Mouse (Mus musculus): ENCODE data around the gene Pop4.

- no peak for TF ChIP-seq CTCF (IDR thresholded peaks at IDR 0.05; ENCODE audit: borderline replicate concordance, insufficient read depth, low read depth, low read length)
- no peak for TF ChIP-seq POLR2A (IDR thresholded peaks at IDR 0.05; ENCODE audit: borderline replicate concordance, insufficient read depth, low read length)
Measured at GRCm38 (mm10) chr7:38228329-38228728, 42.9 kb downstream of the Pop4 start.
